Mouse (Mus musculus): ENCODE measurements around the gene Kifc3. TPM values are rescaled to one million over a fixed set of nuclear protein-coding genes. Genes with fewer than 3 reads are reported as not detected.

Kifc3 gene
- total and polyA plus RNA-seq, 2 experiments, result 6.8 to 28.3 TPM

- TF ChIP-seq POLR2A (IDR thresholded peaks at IDR 0.05; ENCODE audit: extremely low read depth, insufficient read depth, low read length), result no peak
- TF ChIP-seq CTCF (IDR thresholded peaks at IDR 0.05; ENCODE audit: low read depth, low read length), result no peak
- Histone ChIP-seq H3K36me3 (ENCODE audit: control insufficient read depth, insufficient read depth, low read length) (no peaks in the 10 kb centered on the region), H3K4me1 (ENCODE audit: control insufficient read depth, insufficient read depth, low read length) (no peaks in the 10 kb centered on the region), H3K9ac (ENCODE audit: low read depth, low read length) (no peak overlapping the region), H3K27ac (replicated peaks; ENCODE audit: insufficient read depth, low read depth, low read length) (no peak overlapping the region), H3K79me2 (ENCODE audit: control insufficient read depth, insufficient read depth, low read length) (no peaks in the 10 kb centered on the region), H3K4me3 (ENCODE audit: insufficient read depth, low read depth, low read length) (no peak overlapping the region), H3K27me3 (ENCODE audit: control insufficient read depth, insufficient read depth, low read length) (no peaks in the 10 kb centered on the region)
- DNase-seq (ENCODE audit: extremely low read depth, low read depth, low spot score), result no peak
- 68% methylated on average over 10 of the region's 10 CpGs for WGBS
Measured at GRCm38 (mm10) chr8:95185104-95185503, 17.5 kb downstream of the Kifc3 start.

DNA sequence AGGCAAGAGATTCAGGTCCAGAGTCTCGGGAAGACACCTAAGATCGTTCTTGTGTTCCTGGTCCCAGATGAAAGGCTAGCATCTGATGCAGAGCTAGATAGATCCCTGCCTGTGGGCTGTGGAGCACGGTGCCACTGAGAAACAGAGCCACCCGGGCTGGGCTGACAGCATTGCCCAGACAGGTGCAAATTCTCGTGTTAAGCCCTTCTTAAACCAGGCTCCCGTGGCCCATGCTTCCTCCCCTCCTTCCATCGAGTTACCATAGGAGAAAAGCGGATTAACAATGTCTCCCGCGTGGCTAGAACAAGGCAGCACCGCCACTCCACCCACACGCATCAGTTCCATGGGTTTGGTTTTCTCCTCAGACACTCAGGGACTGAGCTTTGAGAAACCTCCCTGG, 18.4 kb downstream of the Kifc3 start:
- Histone ChIP-seq H3K36me3 (ENCODE audit: control insufficient read depth, insufficient read depth, low read length) (no peaks in the 10 kb centered on the region), H3K27ac (replicated peaks; ENCODE audit: insufficient read depth, low read depth, low read length) (no peak overlapping the region), H3K9ac (ENCODE audit: low read depth, low read length) (no peak overlapping the region), H3K27me3 (ENCODE audit: control insufficient read depth, insufficient read depth, low read length) (no peaks in the 10 kb centered on the region), H3K79me2 (ENCODE audit: control insufficient read depth, insufficient read depth, low read length) (no peaks in the 10 kb centered on the region), H3K4me3 (ENCODE audit: insufficient read depth, low read depth, low read length) (no peak overlapping the region), H3K4me1 (ENCODE audit: control insufficient read depth, insufficient read depth, low read length) (no peaks in the 10 kb centered on the region)
- WGBS, result 87% methylated on average over 12 of the region's 12 CpGs
- DNase-seq (ENCODE audit: extremely low read depth, low read depth, low spot score), result no peak
- TF ChIP-seq CTCF (IDR thresholded peaks at IDR 0.05; ENCODE audit: low read depth, low read length) (no peak), POLR2A (IDR thresholded peaks at IDR 0.05; ENCODE audit: extremely low read depth, insufficient read depth, low read length) (no peak)

DNA sequence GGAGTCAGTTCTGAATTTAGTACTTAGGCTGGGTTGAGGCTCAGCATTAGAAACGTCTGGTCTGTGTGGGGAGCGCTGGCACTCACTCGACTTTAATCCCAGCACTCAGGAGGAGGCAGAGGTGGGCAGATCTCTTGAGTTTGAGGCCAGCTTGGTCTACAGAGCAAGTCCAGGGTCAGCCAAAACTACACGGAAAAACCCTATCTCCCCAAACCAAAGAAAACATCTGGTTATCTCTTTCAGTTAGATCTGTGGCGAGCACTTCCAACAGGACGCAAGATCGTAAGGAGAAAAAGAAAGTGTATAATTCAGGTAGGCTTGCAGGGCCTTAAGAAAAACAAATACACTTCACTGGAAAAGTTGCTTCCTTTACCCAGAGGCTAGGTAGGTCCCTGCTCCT, 20.8 kb downstream of the Kifc3 start:
- H3K79me2 ChIP-seq (ENCODE audit: control insufficient read depth, insufficient read depth, low read length), result no peaks in the 10 kb centered on the region
- no peaks in the 10 kb centered on the region for H3K4me1 ChIP-seq (ENCODE audit: control insufficient read depth, insufficient read depth, low read length)
- H3K9ac ChIP-seq (ENCODE audit: low read depth, low read length), result no peak overlapping the region
- no peak overlapping the region for H3K27ac ChIP-seq (replicated peaks; ENCODE audit: insufficient read depth, low read depth, low read length)
- no peak for DNase-seq (ENCODE audit: extremely low read depth, low read depth, low spot score)
- WGBS, result 79% methylated on average over 7 of the region's 7 CpGs
- H3K36me3 ChIP-seq (ENCODE audit: control insufficient read depth, insufficient read depth, low read length), result no peaks in the 10 kb centered on the region
- no peak for TF ChIP-seq POLR2A (IDR thresholded peaks at IDR 0.05; ENCODE audit: extremely low read depth, insufficient read depth, low read length)
- no peak for TF ChIP-seq CTCF (IDR thresholded peaks at IDR 0.05; ENCODE audit: low read depth, low read length)
- no peak overlapping the region for H3K4me3 ChIP-seq (ENCODE audit: insufficient read depth, low read depth, low read length)
- no peaks in the 10 kb centered on the region for H3K27me3 ChIP-seq (ENCODE audit: control insufficient read depth, insufficient read depth, low read length)

DNA sequence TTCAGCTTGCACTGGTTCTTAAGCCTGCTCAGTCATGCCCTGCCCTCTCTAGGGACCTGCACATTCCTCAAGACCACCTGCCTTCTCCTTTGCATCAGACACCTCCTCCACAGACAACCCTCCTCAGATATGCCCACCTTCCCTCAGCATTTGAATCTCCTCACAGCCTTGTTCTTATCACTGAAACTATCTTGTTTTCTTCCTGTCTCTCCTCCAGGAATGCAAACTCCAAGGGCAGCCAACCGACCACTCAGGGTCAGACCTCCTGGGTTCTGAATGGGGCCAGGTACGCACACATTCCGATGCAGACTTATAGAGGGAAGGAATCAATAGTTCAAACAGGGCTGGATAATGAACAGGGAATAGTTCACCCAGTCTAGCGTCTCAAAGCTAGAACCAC, 24.4 kb downstream of the Kifc3 start:
- Histone ChIP-seq H3K27ac (replicated peaks; ENCODE audit: insufficient read depth, low read depth, low read length) (no peak overlapping the region), H3K79me2 (ENCODE audit: control insufficient read depth, insufficient read depth, low read length) (no peaks in the 10 kb centered on the region), H3K36me3 (ENCODE audit: control insufficient read depth, insufficient read depth, low read length) (no peaks in the 10 kb centered on the region), H3K4me1 (ENCODE audit: control insufficient read depth, insufficient read depth, low read length) (no peaks in the 10 kb centered on the region), H3K4me3 (ENCODE audit: insufficient read depth, low read depth, low read length) (no peak overlapping the region), H3K27me3 (ENCODE audit: control insufficient read depth, insufficient read depth, low read length) (no peaks in the 10 kb centered on the region), H3K9ac (ENCODE audit: low read depth, low read length) (no peak overlapping the region)
- TF ChIP-seq POLR2A (IDR thresholded peaks at IDR 0.05; ENCODE audit: extremely low read depth, insufficient read depth, low read length), result no peak
- no peak for TF ChIP-seq CTCF (IDR thresholded peaks at IDR 0.05; ENCODE audit: low read depth, low read length)
- DNase-seq (ENCODE audit: extremely low read depth, low read depth, low spot score), result no peak
- WGBS, result 34% methylated on average over 4 of the region's 4 CpGs

- DNase-seq (ENCODE audit: extremely low read depth, low read depth, low spot score), result no peak
- Histone ChIP-seq H3K4me3 (ENCODE audit: insufficient read depth, low read depth, low read length) (no peak overlapping the region), H3K4me1 (ENCODE audit: control insufficient read depth, insufficient read depth, low read length) (no peaks in the 10 kb centered on the region), H3K27ac (replicated peaks; ENCODE audit: insufficient read depth, low read depth, low read length) (no peak overlapping the region), H3K27me3 (ENCODE audit: control insufficient read depth, insufficient read depth, low read length) (no peaks in the 10 kb centered on the region), H3K79me2 (ENCODE audit: control insufficient read depth, insufficient read depth, low read length) (no peaks in the 10 kb centered on the region), H3K9ac (ENCODE audit: low read depth, low read length) (no peak overlapping the region), H3K36me3 (ENCODE audit: control insufficient read depth, insufficient read depth, low read length) (no peaks in the 10 kb centered on the region)
- WGBS, result 87% methylated on average over 6 of the region's 6 CpGs
- TF ChIP-seq CTCF (IDR thresholded peaks at IDR 0.05; ENCODE audit: low read depth, low read length) (no peak), POLR2A (IDR thresholded peaks at IDR 0.05; ENCODE audit: extremely low read depth, insufficient read depth, low read length) (no peak)
Measured at GRCm38 (mm10) chr8:95176985-95177384, 25.6 kb downstream of the Kifc3 start.

- no peak for DNase-seq (ENCODE audit: extremely low read depth, low read depth, low spot score)
- no peaks in the 10 kb centered on the region for H3K36me3 ChIP-seq (ENCODE audit: control insufficient read depth, insufficient read depth, low read length)
- H3K79me2 ChIP-seq (ENCODE audit: control insufficient read depth, insufficient read depth, low read length), result no peaks in the 10 kb centered on the region
- WGBS, result 83% methylated on average over 18 of the region's 18 CpGs
- TF ChIP-seq POLR2A (IDR thresholded peaks at IDR 0.05; ENCODE audit: extremely low read depth, insufficient read depth, low read length) (no peak), CTCF (IDR thresholded peaks at IDR 0.05; ENCODE audit: low read depth, low read length) (no peak)
- H3K9ac ChIP-seq (ENCODE audit: low read depth, low read length), result no peak overlapping the region
- no peak overlapping the region for H3K27ac ChIP-seq (replicated peaks; ENCODE audit: insufficient read depth, low read depth, low read length)
- no peaks in the 10 kb centered on the region for H3K4me1 ChIP-seq (ENCODE audit: control insufficient read depth, insufficient read depth, low read length)
- H3K4me3 ChIP-seq (ENCODE audit: insufficient read depth, low read depth, low read length), result no peak overlapping the region
- no peaks in the 10 kb centered on the region for H3K27me3 ChIP-seq (ENCODE audit: control insufficient read depth, insufficient read depth, low read length)
Measured at GRCm38 (mm10) chr8:95175808-95176207, 26.8 kb downstream of the Kifc3 start.

Measured in liver, adult 2 months (tissue).